Mouse (Mus musculus): Measurements from ENCODE around the gene Armh2. TPM values are rescaled to one million over a fixed set of nuclear protein-coding genes. Genes with fewer than 3 reads are reported as not detected.
"Not testable (repeated sequence)": the region's sequence is repeated elsewhere in the genome, so short reads cannot be mapped to it uniquely, and the experiment has no call there.

Gene Armh2
- polyA plus RNA-seq, 1 experiment: not detected

- Histone ChIP-seq H3K27ac (replicated peaks; ENCODE audit: low read depth, low read length) (no peak overlapping the region), H3K4me3 (ENCODE audit: insufficient read depth, low read depth, low read length) (no peak overlapping the region), H3K4me1 (ENCODE audit: control insufficient read depth, insufficient read depth, insufficient read length, low read length) (no peaks in the 10 kb centered on the region)
Observed at GRCm38 (mm10) chr13:24729128-24729527, 11.9 kb upstream of the Armh2 start.

GRCm38 (mm10) chr13:24734502-24734901 lies 6.5 kb upstream of the Armh2 start:
- Histone ChIP-seq H3K4me3 (ENCODE audit: insufficient read depth, low read depth, low read length) (no peak overlapping the region), H3K4me1 (ENCODE audit: control insufficient read depth, insufficient read depth, insufficient read length, low read length) (no peaks in the 10 kb centered on the region), H3K27ac (replicated peaks; ENCODE audit: low read depth, low read length) (no peak overlapping the region)

GRCm38 (mm10) chr13:24735608-24736131 lies 5.4 kb upstream of the Armh2 start:
- Histone ChIP-seq H3K27ac (replicated peaks; ENCODE audit: low read depth, low read length) (no peak overlapping the region), H3K4me3 (ENCODE audit: insufficient read depth, low read depth, low read length) (no peak overlapping the region), H3K4me1 (ENCODE audit: control insufficient read depth, insufficient read depth, insufficient read length, low read length) (no peaks in the 10 kb centered on the region)

GRCm38 (mm10) chr13:24747823-24748222 lies 6.8 kb downstream of the Armh2 start:
- no peak overlapping the region for H3K4me3 ChIP-seq (ENCODE audit: insufficient read depth, low read depth, low read length)
- no peak overlapping the region for H3K27ac ChIP-seq (replicated peaks; ENCODE audit: low read depth, low read length)
- H3K4me1 ChIP-seq (ENCODE audit: control insufficient read depth, insufficient read depth, insufficient read length, low read length): no peaks in the 10 kb centered on the region

- Histone ChIP-seq H3K4me3 (ENCODE audit: insufficient read depth, low read depth, low read length) (no peak overlapping the region), H3K4me1 (ENCODE audit: control insufficient read depth, insufficient read depth, insufficient read length, low read length) (no peaks in the 10 kb centered on the region), H3K27ac (replicated peaks; ENCODE audit: low read depth, low read length) (no peak overlapping the region)
Observed at GRCm38 (mm10) chr13:24750807-24751206, 9.8 kb downstream of the Armh2 start.

GRCm38 (mm10) chr13:24751396-24751795 lies 10.4 kb downstream of the Armh2 start:
- Histone ChIP-seq H3K4me1 (ENCODE audit: control insufficient read depth, insufficient read depth, insufficient read length, low read length) (no peaks in the 10 kb centered on the region), H3K27ac (replicated peaks; ENCODE audit: low read depth, low read length) (no peak overlapping the region), H3K4me3 (ENCODE audit: insufficient read depth, low read depth, low read length) (no peak overlapping the region)

GRCm38 (mm10) chr13:24756756-24757155 lies 15.7 kb downstream of the Armh2 start:
- H3K4me3 ChIP-seq (ENCODE audit: insufficient read depth, low read depth, low read length): no peak overlapping the region
- H3K27ac ChIP-seq (replicated peaks; ENCODE audit: low read depth, low read length): no peak overlapping the region
- no peaks in the 10 kb centered on the region for H3K4me1 ChIP-seq (ENCODE audit: control insufficient read depth, insufficient read depth, insufficient read length, low read length)

GRCm38 (mm10) chr13:24757820-24758564 lies 17.0 kb downstream of the Armh2 start:
- Histone ChIP-seq H3K4me1 (ENCODE audit: control insufficient read depth, insufficient read depth, insufficient read length, low read length) (no peaks in the 10 kb centered on the region), H3K27ac (replicated peaks; ENCODE audit: low read depth, low read length) (no peak overlapping the region), H3K4me3 (ENCODE audit: insufficient read depth, low read depth, low read length) (no peak overlapping the region)

- no peak overlapping the region for H3K27ac ChIP-seq (replicated peaks; ENCODE audit: low read depth, low read length)
- H3K4me1 ChIP-seq (ENCODE audit: control insufficient read depth, insufficient read depth, insufficient read length, low read length): no peaks in the 10 kb centered on the region
Observed at GRCm38 (mm10) chr13:24759451-24759850, 18.4 kb downstream of the Armh2 start.

GRCm38 (mm10) chr13:24760351-24760870 lies 19.4 kb downstream of the Armh2 start:
- Histone ChIP-seq H3K27ac (replicated peaks; ENCODE audit: low read depth, low read length) (no peak overlapping the region), H3K4me3 (ENCODE audit: insufficient read depth, low read depth, low read length) (peak overlapping the region; percentile 90), H3K4me1 (ENCODE audit: control insufficient read depth, insufficient read depth, insufficient read length, low read length) (no peaks in the 10 kb centered on the region)

More at GRCm38 (mm10) chr13:24759451-24759850, 18.4 kb downstream of the Armh2 start:
- no peak overlapping the region for H3K4me3 ChIP-seq (ENCODE audit: insufficient read depth, low read depth, low read length)

- 0 out of 2 replicates have a peak overlapping the region, but pooled peaks have one; percentile 24 for H3K27ac ChIP-seq (replicated peaks; ENCODE audit: low read depth, low read length)
- H3K4me3 ChIP-seq (ENCODE audit: insufficient read depth, low read depth, low read length): peak overlapping the region; percentile 90
- no peaks in the 10 kb centered on the region for H3K4me1 ChIP-seq (ENCODE audit: control insufficient read depth, insufficient read depth, insufficient read length, low read length)
Observed at GRCm38 (mm10) chr13:24761083-24761402, 20.0 kb downstream of the Armh2 start.

GRCm38 (mm10) chr13:24761403-24762227 lies 20.6 kb downstream of the Armh2 start, which contains the start of gene Gmnn:
Gmnn (minus strand) TSS chr13:24761923.
- H3K27ac ChIP-seq (replicated peaks; ENCODE audit: low read depth, low read length): 0 out of 2 replicates have a peak within 1 kb of the TSS, but pooled peaks have one; percentile 24
- peak within 1 kb of the TSS; percentile 90 for H3K4me3 ChIP-seq (ENCODE audit: insufficient read depth, low read depth, low read length)
- no peaks in the 10 kb centered on the region for H3K4me1 ChIP-seq (ENCODE audit: control insufficient read depth, insufficient read depth, insufficient read length, low read length)

GRCm38 (mm10) chr13:24762254-24762653 lies 21.2 kb downstream of the Armh2 start:
- Histone ChIP-seq H3K4me3 (ENCODE audit: insufficient read depth, low read depth, low read length) (peak overlapping the region; percentile 90), H3K27ac (replicated peaks; ENCODE audit: low read depth, low read length) (no peak overlapping the region), H3K4me1 (ENCODE audit: control insufficient read depth, insufficient read depth, insufficient read length, low read length) (no peaks in the 10 kb centered on the region)

GRCm38 (mm10) chr13:24767809-24768208 lies 26.8 kb downstream of the Armh2 start:
- H3K4me1 ChIP-seq (ENCODE audit: control insufficient read depth, insufficient read depth, insufficient read length, low read length); H3K27ac ChIP-seq (replicated peaks; ENCODE audit: low read depth, low read length); H3K4me3 ChIP-seq (ENCODE audit: insufficient read depth, low read depth, low read length): not testable (repeated sequence)

- H3K27ac ChIP-seq (replicated peaks; ENCODE audit: low read depth, low read length); H3K4me3 ChIP-seq (ENCODE audit: insufficient read depth, low read depth, low read length); H3K4me1 ChIP-seq (ENCODE audit: control insufficient read depth, insufficient read depth, insufficient read length, low read length): not testable (repeated sequence)
Observed at GRCm38 (mm10) chr13:24771482-24771881, 30.4 kb downstream of the Armh2 start.
